Mouse (Mus musculus) hindbrain, embryonic 11.5 days (tissue): ENCODE measurements at regions not wholly inside any gene's neighbourhood (a gene's known extent, or its start where the extent isn't known, plus 50 kb on each side); places are given as distances from the start of the nearest gene placed in this dataset.

Source experiments
- ATAC-seq: fragments of 200-750 bp; cut with Nextera tagmentation; 2 replicates; pipeline ENCODE4 v1.8.0; 2017; ENCODE audit warnings: mild to moderate bottlenecking, moderate TSS enrichment, moderate library complexity; ENCODE audit not compliant: low FRiP score
- DNase-seq: peaks from one replicate; pipeline ENCODE4 v3.0.0-alpha.2; 2015; ENCODE audit warnings: low spot score
- H3K27ac ChIP-seq: fragments of 300-500 bp; sonication (generic); 2 replicates; pipeline ENCODE4 v1.5.1; 2014; ENCODE audit warnings: mild to moderate bottlenecking, low read depth, low read length
- H3K27me3 ChIP-seq: fragments of 300-500 bp; sonication (generic); 2 replicates; pipeline ENCODE4 v1.6.1; 2014; ENCODE audit warnings: mild to moderate bottlenecking, low read length, moderate library complexity, mixed read lengths; ENCODE audit not compliant: control insufficient read depth, insufficient read depth
- H3K36me3 ChIP-seq: fragments of 300-500 bp; sonication (generic); 2 replicates; pipeline ENCODE4 v1.6.1; 2014; ENCODE audit warnings: mild to moderate bottlenecking, low read length, moderate library complexity, mixed read lengths; ENCODE audit not compliant: control insufficient read depth, insufficient read depth
- H3K4me1 ChIP-seq: fragments of 300-500 bp; sonication (generic); replicated peaks from 2 replicates; pipeline ENCODE4 v1.6.1; 2014; ENCODE audit warnings: low read length, mixed read lengths; ENCODE audit not compliant: control insufficient read depth, insufficient read depth
- H3K4me2 ChIP-seq: fragments of 300-500 bp; sonication (generic); replicated peaks from 2 replicates; pipeline ENCODE4 v1.6.1; 2014; ENCODE audit warnings: mild to moderate bottlenecking, low read depth, low read length
- H3K4me3 ChIP-seq: fragments of 300-500 bp; sonication (generic); 2 replicates; pipeline ENCODE4 v1.5.1; 2014; ENCODE audit warnings: low read depth, low read length
- H3K9ac ChIP-seq: fragments of 300-500 bp; sonication (generic); 2 replicates; pipeline ENCODE4 v1.6.1; 2014; ENCODE audit warnings: low read depth, low read length
- H3K9me3 ChIP-seq: fragments of 300-500 bp; sonication (generic); 2 replicates; pipeline ENCODE4 v1.6.1; 2016; ENCODE audit warnings: low read length; ENCODE audit not compliant: control insufficient read depth
- WGBS: fragments of 180-500 bp; shearing (Covaris S2); extraction: QIAGEN DNeasy Blood & Tissue Kit; methylation state at CpG from one replicate; pipeline ENCODE4 v1.1.7; 2014; 5-methylcytosine and 5-hydroxymethylcytosine counted together

- ATAC-seq (no peak), DNase-seq (no peak)
- 51% methylated on average over 5 of the region's 5 CpGs for WGBS
- Histone ChIP-seq H3K36me3 (no peaks in the 10 kb centered on the region), H3K9ac (no peak overlapping the region), H3K27me3 (no peaks in the 10 kb centered on the region), H3K4me1 (no peaks in the 10 kb centered on the region), H3K4me2 (no peak overlapping the region), H3K9me3 (no peaks in the 10 kb centered on the region), H3K27ac (no peak overlapping the region), H3K4me3 (no peak overlapping the region)
Measured at GRCm38 (mm10) chr2:129961522-129961921, 50.6 kb upstream of the Tgm3 start.
